Mouse (Mus musculus) embryonic fibroblast, embryonic 13.5 days (primary cell): ENCODE data around the gene Itsn1.

Source experiments
- CTCF ChIP-seq: IDR thresholded peaks from 2 replicates; pipeline ENCODE4 v1.5.1; 2011; ENCODE audit warnings: mild to moderate bottlenecking, control low read depth, low read length, moderate library complexity, borderline replicate concordance; ENCODE audit not compliant: insufficient read depth
- POLR2A ChIP-seq: IDR thresholded peaks from 2 replicates; pipeline ENCODE4 v1.6.1; 2011; ENCODE audit warnings: low read depth, mild to moderate bottlenecking, control low read depth, low read length, moderate library complexity

- TF ChIP-seq POLR2A = no peak
- no peak for TF ChIP-seq CTCF
These were observed 119.4 kb downstream of the Itsn1 start for GRCm38 (mm10) chr16:91848505-91848904.
